ENCODE assay signal across 1 mouse cellular context in genomic region chr5:65897731-65898130, GRCm38 (mm10).
TF ChIP-seq lines count a peak whose summit lies in the region.

No protein-coding gene starts in this region.

TF ChIP-seq in MEL, 35 proteins besides CTCF, POLR2A, EP300 and RAD21 (continued from another document):
- TF ChIP-seq MXI1 (IDR thresholded peaks at IDR 0.05; ENCODE audit: low read depth, low read length) (no peak), BHLHE40 (IDR thresholded peaks at IDR 0.05; ENCODE audit: borderline replicate concordance, low read depth, low read length) (no peak), CHD1 (IDR thresholded peaks at IDR 0.05; ENCODE audit: low read depth, low read length) (no peak), TBP (IDR thresholded peaks at IDR 0.05; ENCODE audit: low read depth, low read length) (no peak), MYB (IDR thresholded peaks at IDR 0.05; ENCODE audit: low read depth, low read length) (no peak)
